Mouse (Mus musculus) left cerebral cortex, adult 11 months (tissue): ENCODE measurements at regions not wholly inside any gene's neighbourhood (a gene's known extent, or its start where the extent isn't known, plus 50 kb on each side); places are given as distances from the start of the nearest gene placed in this dataset.

ENCODE experiments used
- DNase-seq: peaks from one replicate; pipeline ENCODE4 v3.0.0; 2022; ENCODE audit warnings: low spot score

GRCm38 (mm10) chr1:145707901-145708300 is 786.7 kb upstream of the Brinp3 start:
- peak; percentile 10 for DNase-seq
